In genomic region chr11:5140619-5141018, GRCm38 (mm10) we compare ENCODE assay signal across 7 mouse cellular contexts. TPM values are rescaled to one million over a fixed set of nuclear protein-coding genes. Genes with fewer than 3 reads are reported as not detected.
DNase-seq lines count a peak whose midpoint lies in the region; ATAC-seq and TF ChIP-seq lines count a peak whose summit lies in the region.

No protein-coding gene starts in this region.

- no peaks in the 10 kb centered on the region for H3K27me3 ChIP-seq in heart, embryonic 13.5 days (replicated peaks)
- no peaks in the 10 kb centered on the region for H3K27me3 ChIP-seq in neural tube, embryonic 14.5 days (ENCODE audit: control insufficient read depth, insufficient read depth, low read length)
- H3K27me3 ChIP-seq in forebrain, postnatal 0 days (ENCODE audit: insufficient read depth, low read length): no peaks in the 10 kb centered on the region

- ATAC-seq in heart, embryonic 13.5 days (ENCODE audit: extremely low read depth, insufficient number of reproducible peaks, low FRiP score, low TSS enrichment): peak; percentile 56; the same call in 1 of the 2 replicates
- ATAC-seq in neural tube, embryonic 14.5 days (ENCODE audit: low read depth): peak; percentile 48
- no peak for ATAC-seq in forebrain, postnatal 0 days

- H3K4me3 ChIP-seq in heart, embryonic 13.5 days: no peak overlapping the region
- no peak overlapping the region for H3K4me3 ChIP-seq in neural tube, embryonic 14.5 days (ENCODE audit: low read depth, low read length)
- H3K4me3 ChIP-seq in forebrain, postnatal 0 days (ENCODE audit: low read depth, low read length): no peak overlapping the region

- peak overlapping the region; percentile 33; the same call in 1 of the 2 replicates for H3K9ac ChIP-seq in heart, embryonic 13.5 days
- no peak overlapping the region for H3K9ac ChIP-seq in neural tube, embryonic 14.5 days (replicated peaks; ENCODE audit: low read depth, low read length)
- H3K9ac ChIP-seq in forebrain, postnatal 0 days: no peak overlapping the region

- H3K36me3 ChIP-seq in heart, embryonic 13.5 days: no peaks in the 10 kb centered on the region
- no peaks in the 10 kb centered on the region for H3K36me3 ChIP-seq in neural tube, embryonic 14.5 days (ENCODE audit: control insufficient read depth, insufficient read depth, low read length)
- no peaks in the 10 kb centered on the region for H3K36me3 ChIP-seq in forebrain, postnatal 0 days (ENCODE audit: insufficient read depth)

- TF ChIP-seq CTCF in forebrain, postnatal 0 days (IDR thresholded peaks at IDR 0.05; ENCODE audit: low read depth): no peak

- H3K27ac ChIP-seq in heart, embryonic 13.5 days (replicated peaks): peak overlapping the region; percentile 82
- H3K27ac ChIP-seq in neural tube, embryonic 14.5 days (ENCODE audit: low read depth, low read length): no peak overlapping the region
- H3K27ac ChIP-seq in forebrain, postnatal 0 days (ENCODE audit: low read depth, low read length): no peak overlapping the region

- 12% methylated on average over 8 of the region's 8 CpGs for WGBS in heart, embryonic 13.5 days
- 45% methylated on average over 8 of the region's 8 CpGs for WGBS in neural tube, embryonic 14.5 days
- WGBS in forebrain, postnatal 0 days: 46% methylated on average over 8 of the region's 8 CpGs

- peaks cover 25% of the 10 kb centered on the region for H3K4me1 ChIP-seq in heart, embryonic 13.5 days
- peaks cover 7% of the 10 kb centered on the region; the same call in 1 of the 2 replicates for H3K4me1 ChIP-seq in neural tube, embryonic 14.5 days (ENCODE audit: control insufficient read depth, insufficient read depth, low read length)
- H3K4me1 ChIP-seq in forebrain, postnatal 0 days (ENCODE audit: insufficient read depth): no peaks in the 10 kb centered on the region

- DNase-seq in urinary bladder, adult 18-20 months (ENCODE audit: low spot score in 2 of 2): peak; percentile 68 to 80
- DNase-seq in urinary bladder, postnatal 10 days (ENCODE audit: low spot score): no peak
- DNase-seq in cerebellum, adult 9-10 months: peak; percentile 56
- peak; percentile 89 for DNase-seq in kidney, postnatal 14 days
- DNase-seq in forebrain, postnatal 0 days: no peak

- H3K4me2 ChIP-seq in heart, embryonic 13.5 days: peak overlapping the region; percentile 19; the same call in 1 of the 2 replicates
- no peak overlapping the region for H3K4me2 ChIP-seq in neural tube, embryonic 14.5 days (ENCODE audit: low read depth, low read length)
- H3K4me2 ChIP-seq in forebrain, postnatal 0 days (ENCODE audit: low read depth): no peak overlapping the region

- H3K9me3 ChIP-seq in heart, embryonic 13.5 days: no peaks in the 10 kb centered on the region
- H3K9me3 ChIP-seq in neural tube, embryonic 14.5 days (ENCODE audit: control insufficient read depth, low read length): no peaks in the 10 kb centered on the region
- no peaks in the 10 kb centered on the region for H3K9me3 ChIP-seq in forebrain, postnatal 0 days (ENCODE audit: low read length)

RNA-seq across cellular contexts. Expression of gene Emid1, which starts 11.4 kb away (rescaled TPM):
- 8.6 and 9.3 TPM in 2 replicates for polyA plus RNA-seq in heart, embryonic 13.5 days (2015; fragmentation: Nextera tagmentation; extraction: Ambion mirVana)
- polyA plus RNA-seq in neural tube, embryonic 14.5 days (2014; fragmentation: Nextera tagmentation; extraction: Ambion mirVana): 16.8 and 19.3 TPM in 2 replicates
- 16.4 and 22.8 TPM in 2 replicates for total RNA-seq in forebrain, postnatal 0 days (2014; rRNA removed)
- 28.5 and 34.2 TPM in 2 replicates for polyA plus RNA-seq in forebrain, postnatal 0 days (2015; fragmentation: Nextera tagmentation; extraction: Ambion mirVana)

RNA-seq across cellular contexts. Expression of gene Ewsr1, which starts 41.6 kb away (rescaled TPM):
- polyA plus RNA-seq in heart, embryonic 13.5 days (2015; fragmentation: Nextera tagmentation; extraction: Ambion mirVana): 435 and 450 TPM in 2 replicates
- polyA plus RNA-seq in neural tube, embryonic 14.5 days (2014; fragmentation: Nextera tagmentation; extraction: Ambion mirVana): 320 and 364 TPM in 2 replicates
- 271 and 355 TPM in 2 replicates for total RNA-seq in forebrain, postnatal 0 days (2014; rRNA removed)
- polyA plus RNA-seq in forebrain, postnatal 0 days (2015; fragmentation: Nextera tagmentation; extraction: Ambion mirVana): 362 and 390 TPM in 2 replicates

RNA-seq across cellular contexts. Expression of gene Rhbdd3, which starts 41.9 kb away (rescaled TPM):
- 28.2 and 34.3 TPM in 2 replicates for polyA plus RNA-seq in heart, embryonic 13.5 days (2015; fragmentation: Nextera tagmentation; extraction: Ambion mirVana)
- 33.1 and 34.4 TPM in 2 replicates for polyA plus RNA-seq in neural tube, embryonic 14.5 days (2014; fragmentation: Nextera tagmentation; extraction: Ambion mirVana)
- total RNA-seq in forebrain, postnatal 0 days (2014; rRNA removed): 31.0 and 34.5 TPM in 2 replicates
- polyA plus RNA-seq in forebrain, postnatal 0 days (2015; fragmentation: Nextera tagmentation; extraction: Ambion mirVana): 33.3 and 36.6 TPM in 2 replicates

Comparison
In these comparisons a context has a peak if more than half of its experiments do, and no peak if none do; other contexts are left out.
1. DNase-seq: peak in urinary bladder, adult 18-20 months (2 of 2), cerebellum, adult 9-10 months (single experiment) and kidney, postnatal 14 days (single experiment); none in urinary bladder, postnatal 10 days (single experiment) and forebrain, postnatal 0 days (single experiment).